Mouse (Mus musculus) myocyte (in vitro differentiated cells): Measurements from ENCODE around the gene Riox1. TPM values are rescaled to one million over a fixed set of nuclear protein-coding genes. Genes with fewer than 3 reads are reported as not detected.

Experiments used
- H3K27me3 ChIP-seq: one replicate; pipeline ENCODE4 v1.6.1; 2011; ENCODE audit not compliant: control insufficient read depth, insufficient read depth, insufficient read length
- H3K36me3 ChIP-seq: one replicate; pipeline ENCODE4 v1.6.1; 2011; ENCODE audit not compliant: control insufficient read depth, insufficient read depth
- H3K4me2 ChIP-seq: one replicate; pipeline ENCODE4 v1.6.1; 2011; ENCODE audit warnings: low read depth, control low read depth
- H3K4me3 ChIP-seq: one replicate; pipeline ENCODE4 v1.5.1; 2011; ENCODE audit warnings: mild to moderate bottlenecking, control low read depth, moderate library complexity
- H3K79me2 ChIP-seq: one replicate; pipeline ENCODE4 v1.6.1; 2011; ENCODE audit not compliant: control insufficient read depth, insufficient read depth
- H3ac ChIP-seq: one replicate; pipeline ENCODE4 v1.6.1; 2011; ENCODE audit not compliant: control insufficient read depth, insufficient read length
- CEBPB ChIP-seq: IDR thresholded peaks from 2 replicates; pipeline ENCODE4 v1.6.1; 2011; ENCODE audit warnings: mild to moderate bottlenecking, moderate library complexity; ENCODE audit not compliant: poor library complexity, insufficient read depth, severe bottlenecking
- E2F4 ChIP-seq: IDR thresholded peaks from one replicate; pipeline ENCODE4 v1.6.1; 2011; ENCODE audit warnings: mild to moderate bottlenecking, control low read depth, moderate library complexity; ENCODE audit not compliant: insufficient read depth
- MAX ChIP-seq: IDR thresholded peaks from one replicate; pipeline ENCODE4 v1.6.1; 2011; ENCODE audit warnings: low read depth, mild to moderate bottlenecking, control low read depth
- MYOD1 ChIP-seq, 3 experiments: IDR thresholded peaks; one replicate each; pipeline ENCODE4 v1.6.1; 2011; ENCODE audit warnings: control low read depth in 2 of 3, low read depth in 2 of 3, mild to moderate bottlenecking in 2 of 3, moderate library complexity in 1 of 3; ENCODE audit not compliant: insufficient read length in 2 of 3, control insufficient read depth in 1 of 3
- MYOG ChIP-seq, 3 experiments: IDR thresholded peaks; one replicate each; pipeline ENCODE4 v1.6.1; 2011; ENCODE audit warnings: control low read depth in 2 of 3, low read depth in 2 of 3, mild to moderate bottlenecking in 2 of 3; ENCODE audit not compliant: insufficient read length in 2 of 3, control insufficient read depth in 1 of 3, insufficient read depth in 1 of 3
- POLR2A ChIP-seq: IDR thresholded peaks from one replicate; pipeline ENCODE4 v1.6.1; 2011; ENCODE audit warnings: low read depth, mild to moderate bottlenecking, control low read depth, moderate library complexity; ENCODE audit not compliant: insufficient read length
- POLR2AphosphoS2 ChIP-seq: IDR thresholded peaks from one replicate; pipeline ENCODE4 v1.6.1; 2011; ENCODE audit warnings: low read depth, control low read depth; ENCODE audit not compliant: insufficient read length
- REST ChIP-seq: IDR thresholded peaks from one replicate; pipeline ENCODE4 v1.6.1; 2011; ENCODE audit warnings: mild to moderate bottlenecking, control low read depth, moderate library complexity; ENCODE audit not compliant: insufficient read depth, insufficient read length
- SRF ChIP-seq: IDR thresholded peaks from one replicate; pipeline ENCODE4 v1.6.1; 2011; ENCODE audit warnings: low read depth; ENCODE audit not compliant: control insufficient read depth, insufficient read length
- TCF12 ChIP-seq: IDR thresholded peaks from one replicate; pipeline ENCODE4 v1.6.1; 2011; ENCODE audit warnings: mild to moderate bottlenecking, control low read depth; ENCODE audit not compliant: poor library complexity, insufficient read depth, severe bottlenecking
- TCF3 ChIP-seq: IDR thresholded peaks from one replicate; pipeline ENCODE4 v1.6.1; 2011; ENCODE audit warnings: low read depth, control low read depth; ENCODE audit not compliant: insufficient read length
- USF1 ChIP-seq: IDR thresholded peaks from one replicate; pipeline ENCODE4 v1.6.1; 2011; ENCODE audit warnings: low read depth, mild to moderate bottlenecking, control low read depth, moderate library complexity
- polyA plus RNA-seq: library from polyadenylated mRNA; unstranded; fragments of >200 nt; fragmentation: generic; extraction: Trizol; gene quantifications from one replicate; pipeline ENCODE4 v1.2.1, GENCODE M21; 2012; ENCODE audit warnings: missing spikeins

Gene Riox1
- polyA plus RNA-seq, 1 experiment, result 14.2 TPM

DNA sequence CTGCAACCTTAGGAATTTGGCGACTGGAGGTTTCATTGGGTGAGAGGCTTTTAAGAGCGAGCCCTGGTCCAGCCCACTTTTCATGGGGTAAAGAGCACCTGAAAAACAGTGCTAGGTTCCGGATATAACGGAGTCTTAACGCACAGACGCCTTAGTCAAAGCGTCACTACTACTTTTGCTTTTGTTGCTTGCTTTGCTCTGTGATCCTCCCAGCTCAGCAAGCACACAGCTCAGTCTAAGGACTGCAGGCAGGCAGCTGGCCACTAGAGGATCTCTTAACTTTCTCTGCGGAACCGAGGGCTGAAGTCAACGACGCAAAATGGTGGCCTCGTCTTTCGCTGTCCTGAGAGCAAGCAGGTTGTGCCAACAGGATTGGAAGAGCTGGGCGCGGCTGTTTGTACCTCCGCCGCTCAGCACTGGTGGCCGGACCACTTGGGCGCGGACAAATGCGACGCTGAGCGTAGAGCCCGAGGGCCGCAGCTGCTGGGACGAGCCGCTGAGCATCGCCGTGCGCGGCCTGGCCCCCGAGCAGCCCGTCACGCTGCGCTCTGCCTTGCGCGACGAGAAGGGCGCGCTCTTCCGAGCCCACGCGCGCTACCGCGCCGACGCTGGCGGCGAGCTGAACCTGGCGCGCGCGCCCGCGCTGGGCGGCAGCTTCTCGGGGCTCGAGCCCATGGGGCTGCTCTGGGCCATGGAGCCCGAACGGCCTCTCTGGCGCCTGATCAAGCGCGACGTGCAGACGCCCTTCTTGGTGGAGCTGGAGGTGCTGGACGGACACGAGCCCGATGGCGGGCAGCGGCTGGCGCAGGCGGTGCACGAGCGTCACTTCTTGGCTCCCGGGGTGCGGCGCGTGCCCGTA, 37.4 kb downstream of the Riox1 start, which contains the start of gene Acot2:
TSS of gene Acot2 (plus strand) at position 279 of the 859 bp plus-strand sequence.
- H3K4me2 ChIP-seq, result peak within 1 kb of the TSS; percentile 71
- H3K36me3 ChIP-seq, result peaks cover 5% of the 10 kb centered on the region
- peaks cover 15% of the 10 kb centered on the region for H3K79me2 ChIP-seq
- H3ac ChIP-seq, result peak within 1 kb of the TSS; percentile 74
- peak; percentile 55 for TF ChIP-seq POLR2A
- TF ChIP-seq MYOG (IDR thresholded peaks at IDR 0.05; ENCODE audit: control insufficient read depth in 1 of 3, insufficient read depth in 1 of 3, insufficient read length in 2 of 3, low read depth in 2 of 3), result peak in 2 of 3 experiments; percentile 30 to 46
- TF ChIP-seq MYOD1 (IDR thresholded peaks at IDR 0.05; ENCODE audit: control insufficient read depth in 1 of 3, insufficient read length in 2 of 3, low read depth in 2 of 3), result peak in 1 of 3 experiments; percentile 28
- peak; percentile 47 for TF ChIP-seq POLR2AphosphoS2
- TF ChIP-seq MAX, result no peak
- no peak for TF ChIP-seq CEBPB
- no peaks in the 10 kb centered on the region for H3K27me3 ChIP-seq
- peak within 1 kb of the TSS; percentile 89 for H3K4me3 ChIP-seq

- H3K4me3 ChIP-seq, result peak overlapping the region; percentile 89
- H3K36me3 ChIP-seq, result peaks cover 12% of the 10 kb centered on the region
- peak overlapping the region; percentile 71 for H3K4me2 ChIP-seq
- peak overlapping the region; percentile 74 for H3ac ChIP-seq
- peaks cover 15% of the 10 kb centered on the region for H3K79me2 ChIP-seq
- H3K27me3 ChIP-seq, result no peaks in the 10 kb centered on the region
- no peak for TF ChIP-seq CEBPB
- no peak for TF ChIP-seq MYOD1 (IDR thresholded peaks at IDR 0.05; ENCODE audit: control insufficient read depth in 1 of 3, insufficient read length in 2 of 3, low read depth in 2 of 3)
- TF ChIP-seq E2F4, result no peak
- TF ChIP-seq SRF, result no peak
Observed at GRCm38 (mm10) chr12:83988483-83988882, 38.1 kb downstream of the Riox1 start.

DNA sequence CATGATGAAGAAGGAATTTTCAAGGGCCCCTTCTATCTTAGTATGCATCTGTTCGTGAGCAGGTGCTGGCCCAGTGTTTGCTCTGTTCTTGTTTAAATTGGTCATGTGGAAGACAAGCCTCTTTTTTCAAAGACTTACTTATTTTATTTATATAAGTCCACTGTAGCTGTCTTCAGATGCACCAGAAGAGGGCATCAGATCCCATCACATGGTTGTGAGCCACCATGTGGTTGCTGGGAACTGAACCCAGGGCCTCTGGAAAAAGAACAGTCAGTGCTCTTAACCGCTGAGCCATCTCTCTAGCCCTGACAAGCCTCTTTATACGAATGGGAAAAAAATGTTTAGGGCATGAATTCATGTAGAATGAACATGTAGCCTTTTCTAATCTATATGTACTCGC, 39.0 kb downstream of the Riox1 start:
- Histone ChIP-seq H3K4me3 (peak overlapping the region; percentile 89), H3K79me2 (peaks cover 15% of the 10 kb centered on the region)

GRCm38 (mm10) chr12:83997221-83997620, 46.8 kb downstream of the Riox1 start:
- no peak overlapping the region for H3K4me3 ChIP-seq
- no peaks in the 10 kb centered on the region for H3K27me3 ChIP-seq
- no peak overlapping the region for H3ac ChIP-seq
- H3K36me3 ChIP-seq, result peaks cover 13% of the 10 kb centered on the region
- no peaks in the 10 kb centered on the region for H3K79me2 ChIP-seq
- TF ChIP-seq MYOD1 (IDR thresholded peaks at IDR 0.05; ENCODE audit: control insufficient read depth in 1 of 3, insufficient read length in 2 of 3, low read depth in 2 of 3), result no peak
- TF ChIP-seq TCF3, result no peak
- TF ChIP-seq REST, result no peak
- no peak for TF ChIP-seq POLR2AphosphoS2
- TF ChIP-seq POLR2A, result no peak
- no peak for TF ChIP-seq TCF12
- TF ChIP-seq E2F4, result no peak
- TF ChIP-seq USF1, result no peak
- TF ChIP-seq MYOG (IDR thresholded peaks at IDR 0.05; ENCODE audit: control insufficient read depth in 1 of 3, insufficient read depth in 1 of 3, insufficient read length in 2 of 3, low read depth in 2 of 3), result no peak
- no peak for TF ChIP-seq MAX
- no peak for TF ChIP-seq CEBPB
- TF ChIP-seq SRF, result no peak
- H3K4me2 ChIP-seq, result no peak overlapping the region

More for the DNA sequence above, 39.0 kb downstream of the Riox1 start:
- TF ChIP-seq TCF3 (no peak), SRF (no peak), POLR2A (no peak), REST (no peak), MAX (no peak), E2F4 (no peak), USF1 (no peak), MYOD1 (IDR thresholded peaks at IDR 0.05; ENCODE audit: control insufficient read depth in 1 of 3, insufficient read length in 2 of 3, low read depth in 2 of 3) (no peak), CEBPB (no peak), POLR2AphosphoS2 (no peak), MYOG (IDR thresholded peaks at IDR 0.05; ENCODE audit: control insufficient read depth in 1 of 3, insufficient read depth in 1 of 3, insufficient read length in 2 of 3, low read depth in 2 of 3) (no peak)
- H3ac ChIP-seq, result no peak overlapping the region
- peaks cover 18% of the 10 kb centered on the region for H3K36me3 ChIP-seq
- H3K27me3 ChIP-seq, result no peaks in the 10 kb centered on the region
- H3K4me2 ChIP-seq, result peak overlapping the region; percentile 71
